Mouse (Mus musculus): Measurements from ENCODE around the gene Rims3.
A peak's percentile ranks its signal among the peaks of the same experiment; 100 is the strongest.

- TF ChIP-seq CTCF (IDR thresholded peaks at IDR 0.05; ENCODE audit: low read depth) (no peak), EP300 (IDR thresholded peaks at IDR 0.05; ENCODE audit: low read depth) (0 out of 2 replicates have a peak, but pooled peaks have one; percentile 28)
Measured at GRCm38 (mm10) chr4:120815622-120816334, 38.8 kb upstream of the Rims3 start.

Measured in heart, postnatal 0 days (tissue).